Mouse (Mus musculus): ENCODE results near the gene Fam216b. TPM values are rescaled to one million over a fixed set of nuclear protein-coding genes. Genes with fewer than 3 reads are reported as not detected.

Gene Fam216b
- 3.7 and 5.1 TPM in 2 replicates for polyA plus RNA-seq (2012; rRNA removed)

GRCm38 (mm10) chr14:78088907-78089306 is at the start of gene Fam216b:
Fam216b (minus strand) TSS chr14:78089007.

Other genes starting within 250 kb of the Fam216b start
- 65.4 and 96.2 TPM in 2 replicates for gene Dnajc15, start 213.9 kb downstream of the Fam216b start, polyA plus RNA-seq (2012; rRNA removed)
- gene Epsti1, start 184.8 kb downstream of the Fam216b start, polyA plus RNA-seq (2012; rRNA removed) = 6.3 and 6.4 TPM in 2 replicates
- gene Tnfsf11, start 219.0 kb upstream of the Fam216b start, polyA plus RNA-seq (2012; rRNA removed) = 0.31 and 0.42 TPM in 2 replicates

Data from ovary, adult 2 months (tissue).